Mouse (Mus musculus) right cerebral cortex, adult 18-20 months (tissue): Measurements from ENCODE around the gene Lin28a.
A peak's percentile ranks its signal among the peaks of the same experiment; 100 is the strongest.

Experiments
- DNase-seq: peaks from one replicate; pipeline ENCODE4 v3.0.0; 2022; ENCODE audit warnings: mixed read lengths

The Lin28a gene

GRCm38 (mm10) chr4:133971741-133972140 lies 46.9 kb downstream of the Lin28a start:
- no peak for DNase-seq

- DNase-seq: no peak
These were observed 47.8 kb downstream of the Lin28a start for GRCm38 (mm10) chr4:133970876-133971275.

GRCm38 (mm10) chr4:133970196-133970595 lies 48.4 kb downstream of the Lin28a start:
- peak; percentile 12 for DNase-seq

- DNase-seq: peak; percentile 5
These were observed 49.4 kb downstream of the Lin28a start for GRCm38 (mm10) chr4:133969114-133969770.

GRCm38 (mm10) chr4:133968150-133968921 lies 50.3 kb downstream of the Lin28a start, which contains the start of gene Hmgn2:
Gene Hmgn2 (minus strand): TSS chr4:133968650.
- DNase-seq: peak; percentile 50

GRCm38 (mm10) chr4:133967866-133968149 lies 50.8 kb downstream of the Lin28a start:
- DNase-seq: peak; percentile 94

- DNase-seq: peak; percentile 98
These were observed 51.3 kb downstream of the Lin28a start for GRCm38 (mm10) chr4:133967138-133967865.

- no peak for DNase-seq
These were observed 52.2 kb downstream of the Lin28a start for GRCm38 (mm10) chr4:133966271-133966940.

GRCm38 (mm10) chr4:133962566-133962965 lies 56.1 kb downstream of the Lin28a start:
- DNase-seq: no peak

GRCm38 (mm10) chr4:133958884-133959283 lies 59.8 kb downstream of the Lin28a start:
- DNase-seq: no peak

- no peak for DNase-seq
These were observed 62.3 kb downstream of the Lin28a start for GRCm38 (mm10) chr4:133956358-133956757.
